Mouse (Mus musculus) urinary bladder, postnatal 36 days (tissue): ENCODE measurements around the gene Mrps10.
"Not testable (repeated sequence)": the region's sequence is repeated elsewhere in the genome, so short reads cannot be mapped to it uniquely, and the experiment has no call there.

Source experiments
- DNase-seq, 2 experiments: peaks; one replicate each; pipeline ENCODE4 v3.0.0; 2022; ENCODE audit warnings: low spot score in 2 of 2, mixed read lengths in 1 of 2

Mrps10 gene

GRCm38 (mm10) chr17:47381917-47382316 is 13.2 kb downstream of the Mrps10 start:
- DNase-seq = no peak

- DNase-seq = no peak
Observed at GRCm38 (mm10) chr17:47383266-47383665, 14.6 kb downstream of the Mrps10 start.

GRCm38 (mm10) chr17:47384064-47384463 is 15.4 kb downstream of the Mrps10 start:
- no peak for DNase-seq

GRCm38 (mm10) chr17:47385145-47385544 is 16.5 kb downstream of the Mrps10 start, which contains the start of gene Guca1b:
Gene Guca1b (plus strand): TSS chr17:47385393.
- no peak for DNase-seq

- peak; percentile 43 to 53 for DNase-seq
Observed at GRCm38 (mm10) chr17:47386649-47387048, 18.0 kb downstream of the Mrps10 start.

- peak in 1 of 2 experiments; percentile 7 for DNase-seq
Observed at GRCm38 (mm10) chr17:47394223-47394869, 25.7 kb downstream of the Mrps10 start.

GRCm38 (mm10) chr17:47395376-47395913 is 26.8 kb downstream of the Mrps10 start:
- DNase-seq = peak; percentile 56 to 72

- DNase-seq = no peak
Observed at GRCm38 (mm10) chr17:47399091-47399490, 30.4 kb downstream of the Mrps10 start.

GRCm38 (mm10) chr17:47400451-47400850 is 31.8 kb downstream of the Mrps10 start, which contains the start of gene Guca1a:
Gene Guca1a (minus strand): TSS chr17:47400584.
- no peak for DNase-seq

- DNase-seq = no peak
Observed at GRCm38 (mm10) chr17:47407717-47408557, 39.2 kb downstream of the Mrps10 start.

GRCm38 (mm10) chr17:47408558-47408898 is 39.8 kb downstream of the Mrps10 start:
- DNase-seq = peak; percentile 62 to 69

- not testable (repeated sequence) for DNase-seq
Observed at GRCm38 (mm10) chr17:47409897-47410861, 41.5 kb downstream of the Mrps10 start.

- no peak for DNase-seq
Observed at GRCm38 (mm10) chr17:47420195-47420594, 51.5 kb downstream of the Mrps10 start.

- no peak for DNase-seq
Observed at GRCm38 (mm10) chr17:47421566-47421965, 52.9 kb downstream of the Mrps10 start.

GRCm38 (mm10) chr17:47422616-47423015 is 53.9 kb downstream of the Mrps10 start:
- not testable (repeated sequence) for DNase-seq

- DNase-seq = no peak
Observed at GRCm38 (mm10) chr17:47424186-47424585, 55.5 kb downstream of the Mrps10 start.

- DNase-seq = no peak
Observed at GRCm38 (mm10) chr17:47427316-47427715, 58.6 kb downstream of the Mrps10 start.

- DNase-seq = no peak
Observed at GRCm38 (mm10) chr17:47428831-47429304, 60.2 kb downstream of the Mrps10 start.

- no peak for DNase-seq
Observed at GRCm38 (mm10) chr17:47430815-47431214, 62.1 kb downstream of the Mrps10 start.
